Mouse (Mus musculus) stomach, adult 2 months (tissue): ENCODE data around the gene Cic. TPM values are rescaled to one million over a fixed set of nuclear protein-coding genes. Genes with fewer than 3 reads are reported as not detected.

Source experiments
- polyA plus RNA-seq: library from polyadenylated mRNA; depleted of rRNA; stranded (reverse); fragments of >200 nt; gene quantifications from 2 replicates; pipeline ENCODE4 v1.2.3, GENCODE M21; 2012; rRNA removed

Gene Cic
- 34.1 and 42.6 TPM in 2 replicates for polyA plus RNA-seq

GRCm38 (mm10) chr7:25267301-25267750 lies at the start of gene Cic:
Cic (plus strand) TSS chr7:25267704.

GRCm38 (mm10) chr7:25220457-25221101 lies 46.9 kb upstream of the Cic start, which contains the start of gene Dedd2:
Dedd2 (minus strand) TSS chr7:25220615.

GRCm38 (mm10) chr7:25221102-25221883 lies 46.2 kb upstream of the Cic start, which contains the start of gene Zfp526:
Zfp526 (plus strand) TSS chr7:25221425.

GRCm38 (mm10) chr7:25237249-25238014 lies 30.1 kb upstream of the Cic start, which contains the start of gene Gsk3a:
Gsk3a (minus strand) TSS chr7:25237851.

GRCm38 (mm10) chr7:25250141-25250972 lies 17.1 kb upstream of the Cic start, which contains the start of gene Erf:
Erf (minus strand) TSS chr7:25250761.

GRCm38 (mm10) chr7:25297454-25298325 lies 30.2 kb downstream of the Cic start, which contains the start of gene Pafah1b3:
Pafah1b3 (minus strand) TSS chr7:25297986.

GRCm38 (mm10) chr7:25301063-25301462 lies 33.6 kb downstream of the Cic start, which contains the start of gene Prr19:
Prr19 (plus strand) TSS chr7:25301411.

GRCm38 (mm10) chr7:25305956-25306613 lies 38.6 kb downstream of the Cic start, which contains the start of gene Tmem145:
Tmem145 (plus strand) TSS chr7:25306106.

GRCm38 (mm10) chr7:25316532-25317445 lies 49.3 kb downstream of the Cic start, which contains the start of gene Megf8:
Megf8 (plus strand) TSS chr7:25317164.

Other genes with a start within 250 kb of the Cic start
- gene Grik5, start 195.4 kb upstream of the Cic start, polyA plus RNA-seq = 20.0 and 23.3 TPM in 2 replicates
- 22.3 and 26.9 TPM in 2 replicates for gene Zfp574, start 195.1 kb upstream of the Cic start, polyA plus RNA-seq
- 0.43 and 0.74 TPM in 2 replicates for gene Pou2f2, start 88.0 kb upstream of the Cic start, polyA plus RNA-seq
- 36.0 and 52.0 TPM in 2 replicates for gene Dedd2, start 47.1 kb upstream of the Cic start, polyA plus RNA-seq
- 4.5 and 5.4 TPM in 2 replicates for gene Zfp526, start 46.3 kb upstream of the Cic start, polyA plus RNA-seq
- gene Gsk3a, start 29.9 kb upstream of the Cic start, polyA plus RNA-seq = 56.6 and 57.3 TPM in 2 replicates
- gene Erf, start 16.9 kb upstream of the Cic start, polyA plus RNA-seq = 24.7 and 28.1 TPM in 2 replicates
- 83.7 and 97.6 TPM in 2 replicates for gene Pafah1b3, start 30.3 kb downstream of the Cic start, polyA plus RNA-seq
- gene Prr19, start 33.7 kb downstream of the Cic start, polyA plus RNA-seq = not detected in 2 replicates
- 0.70 and 1.0 TPM in 2 replicates for gene Tmem145, start 38.4 kb downstream of the Cic start, polyA plus RNA-seq
- 17.0 and 17.9 TPM in 2 replicates for gene Megf8, start 49.5 kb downstream of the Cic start, polyA plus RNA-seq
- gene Cnfn, start 102.0 kb downstream of the Cic start, polyA plus RNA-seq = 2,206 and 4,043 TPM in 2 replicates
- 26.7 and 31.7 TPM in 2 replicates for gene Lipe, start 131.0 kb downstream of the Cic start, polyA plus RNA-seq
- 73.0 and 75.1 TPM in 2 replicates for gene Cxcl17, start 145.2 kb downstream of the Cic start, polyA plus RNA-seq
- 4.1 and 5.9 TPM in 2 replicates for gene Ceacam1, start 209.9 kb downstream of the Cic start, polyA plus RNA-seq